Mouse (Mus musculus): ENCODE results near the gene Gfpt2. TPM values are rescaled to one million over a fixed set of nuclear protein-coding genes. Genes with fewer than 3 reads are reported as not detected.

Gfpt2 gene
- polyA plus RNA-seq (2017; shearing (Covaris generic)) = 1 to 10 TPM in 1 of 2 experiments, under 1 TPM in 1; 0.84 to 1.2 TPM

GRCm38 (mm10) chr11:49793619-49794341 is at the start of gene Gfpt2:
Gene Gfpt2, plus strand, starts transcription at chr11:49794178.

GRCm38 (mm10) chr11:49846401-49847070 is 52.6 kb downstream of the Gfpt2 start, which contains the start of gene Mapk9:
Gene Mapk9, plus strand, starts transcription at chr11:49846751.

Other genes with a start within 250 kb of the Gfpt2 start
- gene Olfr1380, start 237.3 kb upstream of the Gfpt2 start, polyA plus RNA-seq (2017; shearing (Covaris generic)) = under 1 TPM in 1 of 2 experiments, not detected in 1; 0.18 TPM
- under 1 TPM in 1 of 2 experiments, not detected in 1; 0.20 TPM for gene Flt4, start 184.9 kb upstream of the Gfpt2 start, polyA plus RNA-seq (2017; shearing (Covaris generic))
- gene Scgb3a1, start 130.6 kb upstream of the Gfpt2 start, polyA plus RNA-seq (2017; shearing (Covaris generic)) = not detected
- gene Cnot6, start 81.5 kb upstream of the Gfpt2 start, polyA plus RNA-seq (2017; shearing (Covaris generic)) = 10 to 100 TPM; 63.4 to 75.4 TPM
- gene Mapk9, start 52.6 kb downstream of the Gfpt2 start, polyA plus RNA-seq (2017; shearing (Covaris generic)) = 10 to 100 TPM; 60.3 to 84.1 TPM
- under 1 TPM in 1 of 2 experiments, not detected in 1; 0.70 TPM for gene Rasgef1c, start 107.7 kb downstream of the Gfpt2 start, polyA plus RNA-seq (2017; shearing (Covaris generic))
- gene Rnf130, start 231.2 kb downstream of the Gfpt2 start, polyA plus RNA-seq (2017; shearing (Covaris generic)) = 10 to 100 TPM; 27.9 to 62.1 TPM

Measured in inflammation-experienced regulatory T-cells (primary cell).